Mouse (Mus musculus): ENCODE data around the gene Aptx.

Gene Aptx

GRCm38 (mm10) chr4:40666237-40667012 lies 36.6 kb downstream of the Aptx start:
- no peak for DNase-seq

DNA sequence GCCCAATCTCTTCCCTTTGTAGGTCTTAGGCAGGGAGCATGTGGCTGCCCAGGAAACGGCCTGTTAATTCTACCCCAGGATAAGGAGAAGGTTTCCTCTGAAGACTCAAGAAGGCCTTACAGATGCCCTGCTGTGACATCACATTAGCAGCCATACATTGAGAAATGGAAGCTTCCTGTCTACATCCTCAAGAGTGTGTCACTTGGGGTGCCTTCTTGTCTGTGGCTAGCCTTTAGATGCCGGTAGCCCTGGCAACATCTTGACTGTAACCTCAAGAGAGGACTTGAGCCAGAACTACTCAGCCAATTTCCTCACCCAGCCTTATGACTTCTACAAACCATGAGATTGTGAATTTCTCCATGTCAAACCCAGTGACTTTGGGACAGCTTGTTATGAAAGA lies 51.9 kb downstream of the Aptx start:
- DNase-seq, result no peak

GRCm38 (mm10) chr4:40649111-40649510 lies 53.9 kb downstream of the Aptx start:
- DNase-seq, result no peak

DNA sequence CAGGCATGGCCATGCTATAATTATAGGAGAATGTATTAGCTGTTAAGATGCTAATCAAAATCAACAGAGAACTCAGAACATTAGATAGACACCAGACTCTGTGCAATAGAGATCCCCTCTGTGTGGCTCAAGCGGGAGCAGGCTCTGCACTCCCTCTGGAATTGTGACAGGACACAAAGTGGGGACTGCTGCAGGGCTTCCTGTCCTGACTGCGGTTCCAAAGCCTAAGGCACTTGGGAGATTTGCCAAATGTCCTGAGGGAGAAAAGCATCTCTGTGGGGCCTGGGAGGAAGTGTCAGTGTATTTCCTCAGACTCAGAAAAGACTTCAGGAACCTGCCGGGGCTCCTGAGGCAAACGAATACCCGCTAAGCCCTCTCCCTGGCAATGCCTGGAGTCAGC lies 59.4 kb downstream of the Aptx start:
- DNase-seq, result no peak

- no peak for DNase-seq
Observed at GRCm38 (mm10) chr4:40640991-40641390, 62.0 kb downstream of the Aptx start.

All from thymus, postnatal 4 days (tissue).